Mouse (Mus musculus) layer of hippocampus, adult 11-12 months (tissue): ENCODE measurements around the gene Ccnb2.
A peak's percentile ranks its signal among the peaks of the same experiment; 100 is the strongest.
"Not testable (repeated sequence)": the region's sequence is repeated elsewhere in the genome, so short reads cannot be mapped to it uniquely, and the experiment has no call there.

Experiments used
- DNase-seq: peaks from one replicate; pipeline ENCODE4 v3.0.0; 2022; ENCODE audit warnings: low spot score

The Ccnb2 gene

GRCm38 (mm10) chr9:70421257-70422056, at the start of gene Ccnb2:
Gene Ccnb2, minus strand, starts transcription at chr9:70421547.
- peak; percentile 84 for DNase-seq

DNA sequence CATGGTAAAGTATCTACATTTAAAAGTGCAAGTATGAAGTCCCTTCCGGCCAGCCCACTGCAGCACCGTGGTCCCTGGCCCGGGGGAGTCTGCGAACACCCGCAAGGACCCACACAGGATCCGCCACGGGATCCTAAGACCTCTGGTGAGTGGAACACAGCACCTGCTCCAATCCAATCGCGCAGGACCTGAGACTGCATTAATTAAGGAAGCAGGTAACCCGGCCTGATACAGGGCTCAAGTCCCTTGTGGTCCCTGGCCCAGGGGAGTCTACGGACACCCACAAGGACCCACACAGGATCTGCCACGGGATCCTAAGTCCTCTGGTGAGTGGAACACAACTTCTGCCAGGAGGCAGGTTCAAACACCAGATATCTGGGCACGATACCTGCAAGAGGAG, 41.7 kb upstream of the Ccnb2 start:
- DNase-seq, result not testable (repeated sequence)

GRCm38 (mm10) chr9:70452371-70452770, 31.0 kb upstream of the Ccnb2 start:
- no peak for DNase-seq

- no peak for DNase-seq
Observed at GRCm38 (mm10) chr9:70449072-70449471, 27.7 kb upstream of the Ccnb2 start.

GRCm38 (mm10) chr9:70439959-70440358, 18.6 kb upstream of the Ccnb2 start:
- DNase-seq, result no peak

GRCm38 (mm10) chr9:70422661-70423060, 1.3 kb upstream of the Ccnb2 start:
- DNase-seq, result no peak

- no peak for DNase-seq
Observed at GRCm38 (mm10) chr9:70416412-70416811, 4.9 kb downstream of the Ccnb2 start.

GRCm38 (mm10) chr9:70413038-70413437, 8.3 kb downstream of the Ccnb2 start:
- no peak for DNase-seq

DNA sequence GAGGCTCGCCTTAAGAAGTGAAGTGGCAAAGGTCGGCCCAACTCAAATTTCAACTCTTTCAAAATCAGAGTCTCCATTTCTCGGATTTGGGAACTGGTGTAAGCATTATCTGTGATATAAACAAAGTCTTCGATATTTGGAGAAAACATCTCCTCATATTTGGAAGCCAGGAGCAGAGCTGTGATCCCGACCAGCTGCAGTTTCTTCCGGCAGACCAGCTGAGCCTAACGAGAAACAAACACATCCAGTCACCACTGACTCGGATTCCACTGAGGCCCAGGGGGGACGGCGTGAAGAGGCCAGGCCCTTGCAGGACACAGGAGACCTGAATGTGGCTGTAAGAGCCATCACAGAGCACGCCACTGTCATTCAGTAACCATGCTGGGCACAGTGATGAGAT, 10.7 kb downstream of the Ccnb2 start:
- no peak for DNase-seq

DNA sequence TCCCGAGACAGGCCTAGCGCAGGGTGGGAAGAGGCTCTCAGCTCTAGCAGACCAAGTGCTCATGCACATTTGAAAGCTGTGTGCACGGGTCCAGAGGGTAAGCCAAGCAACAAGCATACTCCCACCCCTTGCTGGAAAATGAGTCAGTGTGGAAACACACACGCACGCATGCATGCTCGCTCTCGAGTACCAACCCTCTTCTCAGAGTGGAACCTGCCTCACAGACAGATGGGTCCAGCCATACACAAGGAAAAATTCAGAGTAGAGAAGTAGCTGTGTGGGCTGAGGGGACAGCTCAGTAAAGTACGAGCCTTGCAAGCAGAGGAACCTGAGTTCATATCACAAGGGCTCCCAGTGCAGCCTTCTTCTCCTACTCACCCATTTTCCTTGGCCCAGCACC, 11.6 kb downstream of the Ccnb2 start:
- no peak for DNase-seq

- DNase-seq, result peak; percentile 37
Observed at GRCm38 (mm10) chr9:70408791-70409190, 12.6 kb downstream of the Ccnb2 start.

DNA sequence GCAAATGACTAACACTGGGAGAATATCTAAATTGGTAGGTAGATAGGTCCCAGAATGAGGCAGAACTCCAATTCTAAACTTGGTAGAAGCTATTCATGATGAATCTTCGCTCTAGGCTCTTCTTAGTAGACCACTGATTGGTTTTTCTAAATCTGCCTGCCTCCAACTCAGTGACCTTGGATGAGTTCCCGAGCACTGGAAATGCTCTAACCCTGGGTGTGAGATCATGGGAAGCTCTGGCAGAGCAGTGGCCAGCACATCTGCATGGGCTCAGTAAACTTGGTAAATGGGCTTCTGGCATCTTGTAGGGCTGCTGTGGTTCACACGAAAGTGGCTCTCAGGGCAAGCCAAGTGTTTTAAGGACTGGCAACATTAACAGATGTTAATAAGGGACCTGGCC, 14.8 kb downstream of the Ccnb2 start:
- no peak for DNase-seq

GRCm38 (mm10) chr9:70401937-70402539, 19.3 kb downstream of the Ccnb2 start:
- peak; percentile 21 for DNase-seq

GRCm38 (mm10) chr9:70396083-70396482, 25.3 kb downstream of the Ccnb2 start:
- DNase-seq, result no peak

DNA sequence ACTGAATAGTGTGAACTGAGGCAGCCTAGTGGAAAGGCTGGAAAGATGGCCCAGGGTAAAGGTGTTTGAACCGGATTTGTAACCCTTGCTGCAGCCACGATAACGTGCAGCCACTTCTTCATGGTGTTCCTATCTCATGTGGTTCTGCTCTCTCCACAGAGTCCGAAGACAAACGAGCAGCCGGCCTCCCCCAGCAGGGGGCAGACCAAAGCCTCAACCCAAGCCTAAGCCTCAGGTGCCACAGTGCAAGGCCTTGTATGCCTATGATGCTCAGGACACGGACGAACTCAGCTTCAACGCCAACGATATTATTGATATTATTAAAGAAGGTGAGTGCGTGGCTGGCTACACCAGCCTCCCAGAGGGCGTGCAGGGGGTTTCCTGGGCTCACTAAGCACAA, 25.7 kb downstream of the Ccnb2 start:
- peak; percentile 42 for DNase-seq

- peak; percentile 56 for DNase-seq
Observed at GRCm38 (mm10) chr9:70392563-70392907, 28.8 kb downstream of the Ccnb2 start.

GRCm38 (mm10) chr9:70391660-70392562, 29.4 kb downstream of the Ccnb2 start:
- DNase-seq, result no peak

DNA sequence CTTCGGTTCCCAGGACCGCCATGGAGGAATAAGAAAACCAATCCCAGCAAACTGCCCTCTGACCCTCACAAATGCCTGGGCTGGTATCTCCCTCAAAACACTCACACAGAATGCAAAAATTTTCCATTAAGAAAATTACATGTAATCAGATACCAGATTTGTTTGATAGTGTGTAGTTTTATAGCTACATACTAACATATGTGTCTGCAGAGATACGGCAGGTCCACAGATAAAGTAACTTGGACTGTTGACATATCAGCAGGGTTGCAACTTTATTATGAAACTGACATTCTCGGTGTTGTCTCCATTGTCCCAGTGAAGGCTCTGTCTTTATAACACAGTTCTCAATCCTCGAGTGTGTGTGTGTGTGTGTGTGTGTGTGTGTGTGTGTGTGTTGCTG, 30.3 kb downstream of the Ccnb2 start:
- DNase-seq, result no peak

- no peak for DNase-seq
Observed at GRCm38 (mm10) chr9:70389548-70389947, 31.8 kb downstream of the Ccnb2 start.

DNA sequence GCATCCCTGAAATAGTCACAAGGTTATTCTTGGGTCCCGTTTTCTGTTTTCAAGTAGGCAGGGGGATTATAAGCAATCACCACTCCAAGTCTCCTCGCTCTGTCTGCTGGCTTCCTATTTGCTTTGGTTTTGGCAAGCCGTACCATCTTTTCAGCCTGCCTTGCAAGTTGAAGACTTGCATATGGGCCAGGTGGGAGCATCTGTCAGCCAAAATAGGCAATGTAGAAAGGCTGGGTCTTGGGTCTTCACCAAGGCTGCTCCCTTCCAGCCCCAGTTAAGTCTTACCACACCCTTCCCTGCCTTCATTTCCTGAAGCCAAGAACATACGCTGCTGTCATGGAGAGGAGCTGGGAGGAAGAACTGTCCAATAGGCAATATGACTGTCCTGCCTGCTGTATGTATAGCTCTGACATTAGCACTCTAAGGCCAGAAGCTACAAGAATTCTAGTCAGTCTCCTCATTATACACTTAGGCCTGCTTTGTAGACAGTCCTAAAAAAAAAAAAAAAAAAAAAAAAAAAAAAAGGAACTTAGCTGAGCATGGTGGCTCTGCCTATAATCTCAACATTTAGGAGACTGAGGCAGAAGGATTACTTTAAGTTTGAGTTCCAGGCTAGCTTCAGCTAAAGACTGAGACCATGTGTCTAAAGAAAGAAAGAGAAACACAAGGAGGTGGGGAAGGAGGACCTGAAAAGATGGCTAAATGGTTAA, 33.8 kb downstream of the Ccnb2 start:
- no peak for DNase-seq

DNA sequence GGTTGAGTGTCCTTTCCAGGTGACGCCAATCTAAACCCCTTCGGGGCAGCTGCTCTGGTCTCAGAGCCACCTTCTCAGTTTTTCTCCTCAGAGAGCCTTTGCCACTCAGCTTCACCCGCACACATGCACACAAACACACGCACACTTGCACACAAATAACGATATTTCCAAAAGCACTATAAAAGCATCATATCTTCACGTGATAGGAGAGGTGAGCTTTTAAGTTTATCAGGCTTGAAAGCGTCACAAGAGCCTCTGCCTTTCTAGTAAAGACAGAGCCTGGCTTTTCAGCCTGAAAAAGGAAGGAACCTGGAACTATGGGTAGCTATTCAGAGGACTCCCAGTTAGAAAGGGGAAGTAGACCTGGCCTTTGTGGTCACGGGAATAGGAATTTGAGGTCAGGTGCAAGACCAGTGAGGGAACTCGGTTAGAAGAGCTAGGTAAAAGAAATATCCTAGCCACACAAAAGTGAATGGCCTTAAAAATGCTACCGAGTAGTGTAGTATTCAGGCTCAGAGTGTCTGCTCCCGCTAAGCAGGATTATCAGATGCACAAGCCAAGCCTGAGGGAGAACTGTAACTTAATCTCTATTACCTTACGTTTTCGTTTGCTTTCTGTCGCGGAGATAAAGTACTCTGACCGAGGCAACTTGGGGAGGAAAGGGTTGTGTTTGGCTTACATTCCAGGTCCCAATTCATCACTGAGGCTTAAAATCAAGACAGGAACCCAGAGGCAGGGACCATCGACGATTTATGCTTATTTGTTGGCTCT, 36.2 kb downstream of the Ccnb2 start:
- no peak for DNase-seq
